Mouse (Mus musculus) lung, adult 18-20 months (tissue): ENCODE results near the gene Snrnp25.

Source experiments
- DNase-seq, 2 experiments: peaks; one replicate each; pipeline ENCODE4 v3.0.0; 2022; ENCODE audit warnings: mixed read lengths in 2 of 2

The Snrnp25 gene

DNA sequence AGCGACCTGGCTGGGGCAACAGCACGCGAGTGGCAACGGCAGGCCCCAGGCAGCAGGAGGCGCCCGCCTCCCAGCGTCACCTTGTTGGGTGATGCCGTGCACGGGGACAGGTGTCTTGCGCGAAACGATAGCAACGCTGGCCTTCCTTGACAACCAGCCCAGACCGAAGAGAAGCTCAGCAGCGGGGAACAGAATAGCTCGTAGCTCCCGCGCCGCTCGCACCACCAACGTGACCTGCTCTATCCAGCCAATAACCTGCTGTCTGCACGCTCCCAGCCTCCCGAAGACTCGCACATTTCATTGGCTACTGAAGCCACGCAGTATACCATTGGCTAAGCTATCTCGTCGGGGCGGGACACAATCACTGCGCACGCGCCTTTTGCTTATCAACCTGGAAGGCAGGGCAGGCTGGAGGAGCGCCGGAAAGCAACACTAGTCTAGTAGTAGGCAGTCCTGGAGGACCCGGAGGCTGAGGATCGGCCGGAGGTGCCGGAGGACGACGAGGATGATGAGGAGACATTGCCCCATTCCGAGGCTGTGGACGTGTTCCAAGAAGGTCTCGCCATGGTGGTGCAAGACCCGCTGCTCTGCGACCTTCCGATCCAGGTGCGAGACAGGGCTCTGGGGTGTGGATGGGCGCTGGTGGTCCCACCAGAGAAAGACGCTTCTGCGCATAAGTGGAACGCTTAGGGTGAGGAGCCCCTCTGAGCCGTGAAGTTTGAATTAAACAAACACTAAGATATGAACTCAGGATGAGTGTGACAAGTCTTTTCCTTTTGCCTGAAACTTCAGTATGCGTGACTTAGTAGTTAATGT, at the start of gene Snrnp25:
Gene Snrnp25 (plus strand): TSS at position 358 of the 816 bp plus-strand sequence.
- DNase-seq, result peak; percentile 98

DNA sequence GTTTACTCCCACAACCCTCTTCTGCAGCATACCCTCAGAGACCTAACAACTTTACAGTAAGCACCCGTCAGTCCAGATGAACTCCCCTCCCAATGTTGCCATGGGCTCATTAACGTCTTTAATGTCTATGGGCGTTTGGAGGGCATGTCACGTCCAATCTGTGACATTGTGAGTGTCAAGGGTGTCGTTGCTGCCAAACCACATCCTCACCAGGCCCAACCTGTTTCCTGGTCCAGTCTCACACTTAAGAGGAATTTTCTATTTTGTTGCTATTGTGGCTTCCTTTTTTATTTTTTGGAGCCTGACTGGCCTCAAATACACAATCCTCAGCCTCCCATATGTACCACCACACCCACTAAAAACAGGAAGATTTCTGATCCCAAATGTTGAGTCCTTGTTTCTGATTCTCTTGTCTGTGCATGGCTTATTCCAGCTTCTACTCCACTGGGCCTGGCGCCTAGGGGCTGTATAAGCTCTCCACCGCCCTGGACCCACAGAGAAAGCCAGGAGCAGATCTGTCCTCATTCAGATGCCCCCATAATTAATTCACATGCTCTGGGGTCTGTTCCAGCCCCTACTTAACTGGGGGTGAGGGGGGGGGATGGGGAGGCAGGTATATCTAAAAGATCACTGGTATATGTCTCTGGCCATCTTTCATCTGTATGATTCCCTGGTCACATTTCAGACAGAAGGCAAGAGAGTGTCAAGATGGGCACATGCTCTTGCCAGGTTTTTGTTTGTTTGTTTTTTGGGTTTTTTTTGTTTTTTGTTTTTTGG, 48.2 kb upstream of the Snrnp25 start:
- DNase-seq, result no peak

- no peak for DNase-seq
Measured at GRCm38 (mm10) chr11:32157791-32158594, 47.2 kb upstream of the Snrnp25 start.

DNA sequence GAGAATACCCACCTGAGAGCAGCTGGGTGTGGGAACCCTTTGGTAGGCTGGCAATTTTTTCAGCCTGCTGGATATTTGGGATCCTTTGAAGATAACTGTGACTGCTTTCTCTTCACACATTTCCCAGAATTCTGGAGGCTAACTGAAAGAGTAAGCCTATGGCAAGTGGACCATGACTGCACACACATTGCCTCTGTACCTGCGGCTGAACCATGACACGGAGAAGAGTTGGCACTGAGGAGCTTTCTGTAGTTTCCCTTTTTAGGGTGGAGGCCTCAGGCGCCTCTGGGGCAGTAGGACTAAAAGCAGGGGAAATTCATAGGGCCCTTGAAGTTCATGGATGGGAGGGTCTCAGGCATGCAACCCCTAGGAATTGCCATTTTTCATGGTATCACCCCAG, 46.0 kb upstream of the Snrnp25 start:
- DNase-seq, result no peak

- no peak for DNase-seq
Measured at GRCm38 (mm10) chr11:32160341-32160740, 44.9 kb upstream of the Snrnp25 start.

GRCm38 (mm10) chr11:32161500-32161899, 43.7 kb upstream of the Snrnp25 start:
- DNase-seq, result peak in 1 of 2 experiments; percentile 26

DNA sequence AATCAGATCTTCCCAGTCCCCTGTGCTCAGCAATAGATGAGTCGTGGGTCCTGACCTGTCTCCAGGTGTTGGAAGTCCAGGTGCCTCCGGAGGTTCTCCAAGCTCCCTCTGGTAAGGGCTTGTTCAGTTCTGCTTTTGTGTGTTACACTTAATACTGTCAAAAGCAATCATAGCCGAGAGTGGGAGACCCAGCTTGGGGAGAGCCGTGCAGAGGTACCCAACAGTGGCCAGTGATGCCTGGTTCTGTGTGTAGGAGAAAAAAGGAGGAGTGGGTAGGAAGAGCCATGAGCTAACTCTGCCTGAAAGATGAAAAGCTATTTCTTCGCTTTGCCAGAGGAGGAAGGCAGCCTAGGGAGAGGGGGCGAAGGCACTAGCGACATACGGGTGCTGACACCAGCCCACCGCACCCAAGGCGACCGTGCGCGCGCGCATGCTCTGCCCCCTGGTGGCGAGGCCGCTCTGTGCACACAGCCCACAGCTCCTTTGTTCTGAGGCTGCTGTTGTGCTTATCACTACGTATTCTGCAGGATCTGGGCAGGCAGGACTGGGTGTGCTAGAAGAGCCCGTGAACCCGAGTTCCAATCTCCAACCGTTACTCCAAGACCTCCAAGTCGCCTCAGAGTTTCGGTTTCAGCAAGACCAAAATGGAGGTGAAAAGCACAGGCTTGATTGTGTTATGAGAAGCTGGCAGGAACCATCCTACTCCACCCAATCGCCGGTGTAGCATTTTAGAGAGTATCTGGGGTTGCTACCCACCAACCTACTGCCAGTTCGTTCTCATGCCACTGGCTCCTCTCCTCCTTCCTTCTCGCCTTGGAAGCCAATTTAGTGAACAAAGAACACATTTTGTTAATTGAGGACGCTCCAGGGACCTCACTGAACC, 43.1 kb upstream of the Snrnp25 start:
- DNase-seq, result peak; percentile 41 to 55

DNA sequence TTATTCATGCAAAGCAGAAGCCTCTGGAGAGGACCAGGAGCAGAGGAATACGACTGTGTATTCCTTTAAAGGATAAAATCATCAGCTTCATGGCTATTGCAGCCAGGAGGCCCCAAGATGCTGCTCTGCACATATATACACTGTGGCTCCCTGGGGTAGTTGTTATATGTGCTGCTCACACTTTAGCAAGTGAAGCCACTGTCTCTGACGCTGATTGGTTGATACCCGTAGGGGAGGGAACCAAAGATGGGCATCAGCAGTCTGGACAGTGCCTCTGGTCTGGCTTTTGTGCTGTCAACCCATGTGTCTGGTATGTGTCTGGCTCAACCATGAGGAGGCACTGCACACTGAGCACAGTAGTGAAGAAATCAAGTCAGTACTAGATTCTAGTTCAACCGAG, 38.5 kb upstream of the Snrnp25 start:
- DNase-seq, result no peak

DNA sequence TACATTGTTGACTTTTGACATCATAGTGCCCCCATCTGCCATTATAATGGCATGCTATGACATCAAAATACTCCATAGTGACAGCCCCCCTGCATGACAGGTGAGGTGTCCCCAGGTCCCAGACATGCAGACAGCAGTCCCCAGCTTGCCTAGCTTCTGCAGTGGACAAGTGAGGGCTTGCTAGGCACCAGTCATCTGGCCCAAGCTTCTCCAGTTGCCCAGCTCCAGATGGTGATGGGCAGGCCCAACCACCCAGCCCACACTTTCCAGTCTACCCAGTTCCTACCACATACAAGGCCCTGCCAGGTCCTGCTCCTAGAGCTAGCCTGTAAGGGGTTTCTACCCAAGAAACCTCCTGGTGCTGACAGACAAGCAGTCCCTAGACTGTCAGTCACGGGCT, 26.7 kb upstream of the Snrnp25 start:
- DNase-seq, result no peak

DNA sequence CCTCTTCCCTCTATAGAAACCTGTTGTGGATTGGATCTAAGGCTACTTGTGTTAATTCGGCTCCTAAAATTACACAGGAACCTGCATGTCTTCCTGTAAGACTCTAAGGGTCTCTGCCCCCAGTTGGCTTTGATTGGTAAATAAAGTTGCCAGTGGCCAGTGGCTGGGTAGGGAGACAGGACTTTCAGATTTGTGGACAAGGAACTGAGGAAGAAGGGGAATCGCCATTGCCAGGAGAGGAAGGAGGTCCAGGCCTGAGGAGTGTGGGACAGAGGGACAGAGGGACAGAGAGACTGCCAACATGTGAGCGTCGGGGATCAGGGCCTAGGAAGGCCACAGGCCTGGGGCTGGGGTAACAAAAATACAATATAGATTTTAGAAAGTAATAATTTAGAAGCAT, 24.0 kb upstream of the Snrnp25 start:
- no peak for DNase-seq

DNA sequence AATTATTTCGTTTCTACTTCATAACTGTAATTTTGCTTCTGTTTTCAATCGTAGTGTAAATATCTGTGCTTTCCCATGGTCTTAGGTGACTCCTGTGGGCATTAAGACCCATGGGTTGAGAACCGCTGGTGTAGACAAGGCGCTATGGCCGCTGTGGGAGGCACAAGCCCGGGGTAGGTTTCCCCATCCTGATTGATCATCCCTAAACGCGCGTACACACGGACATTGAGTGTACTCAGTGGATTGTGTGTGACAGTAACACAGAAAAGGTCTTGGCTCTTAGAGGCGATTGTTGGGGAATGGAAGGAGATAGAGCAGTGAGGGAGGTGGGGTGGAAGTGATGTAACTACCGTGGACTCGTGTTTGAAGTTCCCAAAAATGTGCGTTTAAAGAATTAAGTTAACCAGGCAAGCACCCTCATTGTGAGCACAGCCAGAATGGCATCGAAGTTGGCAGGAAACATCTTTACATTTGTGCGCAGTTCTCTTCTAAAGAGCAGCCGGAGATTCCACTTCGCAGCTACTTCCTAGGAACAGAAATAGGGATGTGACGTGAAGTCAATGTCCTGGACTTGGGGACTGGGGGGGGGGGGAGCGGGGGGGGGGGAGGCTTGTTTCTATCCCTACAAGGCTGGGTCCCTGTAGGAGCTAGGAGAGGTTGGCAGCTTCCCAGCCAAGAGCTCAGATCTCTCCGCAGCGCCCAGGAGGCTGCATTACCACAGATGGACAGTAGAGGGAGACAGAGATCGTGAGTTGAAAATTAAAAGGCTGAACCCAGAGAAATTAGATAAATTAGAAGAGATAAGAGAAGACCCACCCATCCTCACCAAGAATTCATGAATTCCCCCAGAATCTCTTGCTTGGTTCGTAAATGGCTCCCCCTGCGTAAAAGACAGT, 23.0 kb upstream of the Snrnp25 start:
- DNase-seq, result peak; percentile 65 to 67

DNA sequence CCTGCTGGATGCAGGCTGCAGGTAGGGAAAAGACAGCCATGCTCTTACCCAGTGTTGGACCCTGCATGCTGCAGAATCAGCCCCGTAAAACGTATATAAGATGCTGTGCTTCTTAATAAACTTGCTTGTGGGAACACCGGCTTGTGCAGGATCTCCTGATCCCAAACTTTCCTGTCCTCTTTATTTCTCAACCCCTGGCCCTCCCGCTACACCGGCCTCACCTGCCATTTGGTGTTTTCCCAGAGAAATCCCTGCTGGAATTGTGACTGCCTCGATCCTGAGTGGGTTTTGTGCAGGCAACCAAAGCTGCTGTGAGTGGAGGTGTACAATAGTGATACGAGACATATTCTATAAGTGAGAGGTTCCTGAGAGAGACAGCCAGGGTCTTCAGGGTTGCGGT, 20.7 kb upstream of the Snrnp25 start:
- DNase-seq, result no peak

DNA sequence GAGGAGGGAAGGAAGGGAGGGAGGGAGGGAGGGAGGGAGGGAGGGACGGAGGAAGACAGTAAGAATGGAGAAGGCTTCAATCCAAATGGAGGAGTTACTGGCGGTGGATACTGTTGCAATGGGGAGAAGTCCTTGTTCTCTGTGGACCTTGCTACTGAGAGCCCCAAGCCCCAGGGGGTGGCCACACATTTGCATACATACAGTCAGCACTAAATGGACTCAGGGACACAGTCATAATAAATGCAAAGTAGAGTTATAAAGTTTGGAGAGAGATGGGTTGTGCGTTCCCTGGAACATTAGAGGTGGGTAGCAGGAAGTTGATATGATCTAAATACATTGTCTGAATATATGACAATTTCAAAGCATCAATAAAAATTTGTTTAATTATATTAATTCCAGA, 19.2 kb upstream of the Snrnp25 start:
- no peak for DNase-seq

GRCm38 (mm10) chr11:32187256-32187655, 18.0 kb upstream of the Snrnp25 start:
- no peak for DNase-seq

DNA sequence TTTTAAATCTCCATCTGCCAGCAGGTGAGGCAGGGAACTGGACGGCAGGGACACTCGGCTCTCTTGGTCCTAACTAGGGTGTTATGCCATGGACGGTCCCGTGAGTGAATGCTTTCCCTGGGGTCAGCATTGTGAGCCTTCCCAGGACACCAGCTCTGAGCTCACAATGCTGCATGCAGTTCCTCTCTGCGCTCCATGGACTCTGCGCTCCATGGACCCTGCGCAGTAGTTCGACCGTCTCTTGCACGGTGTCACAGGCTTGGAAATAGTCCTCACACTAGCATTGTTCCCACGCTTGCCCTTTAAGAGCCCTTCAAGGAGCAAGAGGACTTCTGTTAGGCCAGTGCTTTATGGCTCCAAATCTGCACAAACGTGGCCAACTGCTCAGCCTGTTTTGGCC, 16.3 kb upstream of the Snrnp25 start:
- DNase-seq, result no peak

- no peak for DNase-seq
Measured at GRCm38 (mm10) chr11:32189434-32189833, 15.8 kb upstream of the Snrnp25 start.

DNA sequence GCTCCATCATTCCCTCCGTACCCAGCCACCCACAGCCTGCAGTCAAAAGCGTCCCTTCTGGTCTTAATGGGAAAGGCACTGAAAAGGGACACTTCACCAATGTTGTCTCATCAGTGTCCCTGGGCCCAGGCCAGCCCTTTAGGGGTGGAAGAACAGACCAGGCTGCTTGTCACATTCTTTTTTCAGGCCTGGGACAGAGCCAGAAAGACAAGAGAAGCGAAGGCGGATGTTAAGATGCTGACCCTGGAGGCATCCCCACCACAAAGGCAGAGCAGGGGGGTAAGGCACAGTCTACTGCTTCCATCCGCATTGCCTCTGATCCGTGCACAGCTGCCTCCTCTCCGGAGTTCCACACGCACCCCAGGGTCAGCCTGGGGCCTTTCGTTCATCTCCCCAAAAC, 15.1 kb upstream of the Snrnp25 start:
- DNase-seq, result no peak

GRCm38 (mm10) chr11:32190603-32191110, 14.6 kb upstream of the Snrnp25 start:
- DNase-seq, result no peak

DNA sequence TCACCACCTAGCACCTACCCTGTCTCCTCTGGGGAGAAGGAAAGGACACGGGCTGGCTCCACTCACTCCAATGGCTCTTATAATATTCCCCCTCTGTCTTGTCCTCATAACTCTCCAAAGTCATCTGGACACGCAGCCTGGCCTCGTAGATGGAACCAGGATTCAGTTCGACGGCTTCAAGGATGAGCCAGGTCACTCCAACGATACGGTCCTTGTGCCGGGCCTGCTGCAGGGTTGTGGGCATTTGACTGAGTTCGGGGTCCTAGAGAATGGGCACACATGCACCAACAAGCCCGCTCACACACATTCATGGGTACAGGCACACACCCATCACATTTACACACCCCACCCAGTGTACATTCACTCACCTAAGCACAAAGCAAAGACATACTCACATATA, 12.1 kb upstream of the Snrnp25 start:
- DNase-seq, result no peak

DNA sequence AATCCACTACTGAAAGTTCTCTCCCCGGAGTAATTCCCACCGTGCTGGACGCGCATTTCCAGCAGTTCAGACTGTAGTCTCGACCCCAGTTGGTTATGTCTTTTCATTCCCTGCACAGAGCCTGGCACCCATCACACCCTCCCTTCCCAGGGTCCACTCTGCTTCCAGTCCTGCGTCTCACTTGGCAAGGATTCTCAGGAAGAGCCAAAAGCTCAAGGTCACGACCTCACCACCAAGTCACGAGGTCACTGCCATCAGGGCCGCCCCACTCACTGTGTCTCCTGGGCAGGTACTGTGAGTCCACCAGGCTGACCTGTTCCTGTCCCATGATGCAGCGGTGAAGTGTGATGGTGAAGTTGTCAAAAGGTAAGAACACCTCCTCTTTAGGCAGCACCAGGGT, 11.1 kb upstream of the Snrnp25 start:
- DNase-seq, result no peak

GRCm38 (mm10) chr11:32194626-32195025, 10.6 kb upstream of the Snrnp25 start:
- no peak for DNase-seq
